Mouse (Mus musculus): ENCODE data around the gene Eef1akmt3. TPM values are rescaled to one million over a fixed set of nuclear protein-coding genes. Genes with fewer than 3 reads are reported as not detected.
"Not testable (repeated sequence)": the region's sequence is repeated elsewhere in the genome, so short reads cannot be mapped to it uniquely, and the experiment has no call there.

Eef1akmt3 gene
- total RNA-seq (2021), result under 1 TPM; 0.15 to 0.47 TPM

DNA sequence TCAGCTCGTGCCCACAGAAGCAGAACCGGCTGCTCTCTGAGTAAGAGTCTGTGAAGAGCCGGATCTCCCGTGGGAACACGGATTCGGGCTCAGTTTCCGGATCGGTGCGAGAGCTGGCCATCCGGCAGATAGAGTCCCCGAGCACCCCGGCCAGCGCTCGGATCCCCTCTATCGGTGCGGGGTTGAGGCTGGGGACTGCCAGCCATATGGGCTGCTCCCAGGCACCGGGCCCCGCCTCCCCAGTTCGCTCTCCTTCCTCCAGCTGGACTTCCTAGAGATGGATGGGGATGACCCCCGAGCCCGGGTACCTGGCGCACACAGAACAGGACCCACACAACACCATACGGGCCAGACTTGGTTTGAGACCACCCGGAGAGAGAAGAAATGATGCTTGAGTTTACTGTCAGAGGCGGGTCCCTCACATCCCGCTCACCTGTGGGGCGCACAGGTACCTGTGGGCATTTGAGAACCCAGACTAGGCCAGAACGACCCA lies at the start of gene Eef1akmt3, which contains the start of gene Mettl1:
Eef1akmt3 (minus strand) TSS at position 240 of the 493 bp plus-strand sequence.
Mettl1 (plus strand) TSS at position 141 of the 493 bp plus-strand sequence.
- peak in 1 of 2 experiments; percentile 30 for DNase-seq (ENCODE audit: extremely low spot score in 1 of 2, low spot score in 1 of 2)

DNA sequence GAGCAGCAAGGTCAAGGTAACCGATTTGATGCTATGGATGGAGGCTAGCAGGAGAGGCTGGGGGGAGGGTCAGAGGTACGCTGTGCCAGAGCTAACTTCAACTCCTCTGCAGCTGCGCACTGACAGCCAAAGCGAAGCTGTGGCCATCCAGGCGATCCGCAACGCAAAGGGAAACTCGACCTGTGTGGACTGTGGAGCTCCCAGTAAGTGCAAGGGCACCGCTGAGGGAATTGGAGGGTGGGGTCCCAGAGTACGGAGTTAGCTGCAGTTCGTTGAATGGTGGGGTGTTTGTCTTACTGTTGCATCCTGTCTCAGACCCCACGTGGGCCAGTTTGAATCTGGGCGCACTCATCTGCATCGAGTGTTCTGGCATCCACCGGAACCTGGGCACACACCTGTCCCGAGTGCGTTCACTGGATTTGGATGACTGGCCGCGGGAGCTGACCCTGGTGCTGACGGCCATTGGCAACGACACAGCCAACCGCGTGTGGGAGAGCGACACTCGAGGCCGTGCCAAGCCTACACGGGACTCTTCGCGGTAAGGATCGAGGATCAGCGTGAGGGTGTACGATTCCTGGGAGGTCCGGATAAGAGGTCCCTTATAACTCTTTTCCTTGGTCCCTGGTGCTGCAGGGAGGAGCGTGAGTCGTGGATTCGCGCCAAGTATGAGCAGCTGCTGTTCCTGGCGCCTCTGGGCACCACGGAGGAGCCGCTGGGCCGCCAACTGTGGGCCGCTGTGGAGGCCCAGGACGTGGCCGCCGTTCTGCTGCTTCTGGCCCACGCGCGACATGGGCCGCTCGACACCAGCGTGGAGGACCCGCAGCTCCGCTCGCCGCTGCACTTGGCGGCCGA lies 49.5 kb upstream of the Eef1akmt3 start:
- peak in 1 of 2 experiments; percentile 52 for DNase-seq (ENCODE audit: extremely low spot score in 1 of 2, low spot score in 1 of 2)

DNA sequence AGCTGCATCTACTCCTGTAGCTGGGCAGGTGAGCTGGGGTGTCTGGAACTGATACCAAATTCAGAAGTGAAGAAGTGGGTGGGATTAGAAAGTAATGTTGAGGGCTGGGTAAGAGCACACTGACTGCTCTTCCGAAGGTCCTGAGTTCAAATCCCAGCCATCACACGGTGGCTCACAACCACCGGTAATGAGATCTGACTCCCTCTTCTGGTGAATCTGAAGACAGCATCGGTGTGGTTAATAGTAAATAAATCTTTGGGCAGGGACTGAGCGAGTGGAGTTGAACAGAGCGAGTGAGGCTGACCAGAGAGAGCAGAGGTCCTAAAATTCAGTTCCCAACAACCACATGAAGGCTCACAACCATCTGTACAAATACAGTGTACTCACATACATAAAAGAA lies 44.3 kb upstream of the Eef1akmt3 start:
- no peak for DNase-seq (ENCODE audit: extremely low spot score in 1 of 2, low spot score in 1 of 2)

DNA sequence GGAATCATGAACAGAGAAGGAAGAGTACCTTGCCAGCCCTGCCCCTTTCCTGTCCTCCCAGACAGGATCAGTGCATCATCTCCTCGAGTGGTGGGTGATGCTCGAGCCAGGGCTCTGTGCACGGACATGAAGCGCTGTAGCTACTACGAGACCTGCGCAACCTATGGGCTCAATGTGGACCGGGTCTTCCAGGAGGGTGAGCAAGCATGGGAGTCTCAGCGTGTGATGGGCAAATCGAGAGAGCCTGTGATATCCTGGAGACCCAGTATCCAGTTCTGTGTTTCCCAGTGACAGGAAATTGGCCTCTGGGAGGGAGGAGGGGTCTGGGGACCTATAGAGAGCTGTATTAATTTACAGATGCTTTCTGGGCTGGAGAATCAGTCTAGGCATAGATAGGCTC lies 43.7 kb upstream of the Eef1akmt3 start:
- no peak for DNase-seq (ENCODE audit: extremely low spot score in 1 of 2, low spot score in 1 of 2)

DNA sequence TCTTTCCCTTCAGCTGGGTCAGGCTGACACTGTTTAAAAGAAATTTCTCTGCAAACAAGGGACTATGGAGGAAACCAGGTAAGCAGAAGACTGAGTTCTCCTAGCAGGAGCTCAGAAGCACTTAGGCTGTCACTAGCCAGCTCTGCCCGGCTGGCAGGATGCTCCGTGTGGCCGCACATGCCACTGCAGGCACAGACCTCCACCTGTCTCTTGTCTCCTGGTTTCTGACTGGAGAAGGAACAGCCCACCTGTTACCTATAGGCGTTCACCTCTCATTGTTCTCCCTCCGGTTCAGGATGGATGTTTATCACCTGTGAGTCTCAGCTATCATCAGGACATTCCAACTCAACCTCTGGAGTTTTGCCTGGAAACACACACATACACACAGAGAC lies 42.6 kb upstream of the Eef1akmt3 start:
- DNase-seq (ENCODE audit: extremely low spot score in 1 of 2, low spot score in 1 of 2), result no peak

GRCm38 (mm10) chr10:127083292-127083914 lies 42.1 kb upstream of the Eef1akmt3 start:
- no peak for DNase-seq (ENCODE audit: extremely low spot score in 1 of 2, low spot score in 1 of 2)

- no peak for DNase-seq (ENCODE audit: extremely low spot score in 1 of 2, low spot score in 1 of 2)
These were observed 40.8 kb upstream of the Eef1akmt3 start for GRCm38 (mm10) chr10:127081996-127082620.

DNA sequence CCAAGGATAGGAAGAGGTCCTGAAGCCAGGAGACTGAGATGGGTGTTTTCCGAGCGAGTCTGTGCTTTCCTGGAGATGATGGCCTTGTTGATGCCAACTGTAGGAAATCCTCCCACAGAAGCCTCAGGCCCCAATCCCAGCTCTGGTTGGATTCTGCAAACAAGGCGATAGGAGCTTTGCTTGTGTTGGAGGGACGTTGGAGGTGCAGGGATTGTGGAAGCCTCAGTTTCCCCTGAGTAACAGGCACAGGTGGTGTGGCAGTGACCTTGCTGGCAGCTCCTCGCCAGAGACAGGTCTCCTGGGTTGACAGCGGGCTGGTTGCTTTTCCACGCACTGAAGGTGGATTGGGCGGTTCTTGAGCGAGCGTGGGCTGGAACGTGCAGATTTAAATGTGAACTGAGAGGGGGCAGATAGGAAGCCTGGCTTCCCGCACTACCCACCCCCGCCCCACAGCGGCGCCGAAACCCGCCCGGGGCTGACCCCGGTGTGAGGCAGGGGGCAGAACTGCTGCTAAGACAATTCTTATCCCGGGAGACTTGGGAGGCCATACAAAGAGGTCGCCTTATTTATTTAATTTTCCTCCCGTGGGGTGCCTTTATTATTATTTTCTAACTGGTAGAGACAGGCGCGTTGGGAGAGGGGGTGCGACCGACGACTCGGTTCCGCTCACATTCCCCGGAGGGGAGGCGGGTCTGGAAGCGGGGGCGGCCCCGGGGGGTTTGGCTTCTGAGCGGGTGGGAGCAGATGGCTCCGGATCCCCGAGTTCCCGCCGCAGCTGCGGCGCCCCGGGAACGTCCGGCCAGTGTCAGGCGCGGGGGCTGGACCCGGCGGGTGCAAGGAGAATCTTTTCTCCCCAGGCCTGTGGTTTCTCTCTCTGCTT lies 39.8 kb upstream of the Eef1akmt3 start:
- DNase-seq (ENCODE audit: extremely low spot score in 1 of 2, low spot score in 1 of 2), result peak; percentile 55 to 57

DNA sequence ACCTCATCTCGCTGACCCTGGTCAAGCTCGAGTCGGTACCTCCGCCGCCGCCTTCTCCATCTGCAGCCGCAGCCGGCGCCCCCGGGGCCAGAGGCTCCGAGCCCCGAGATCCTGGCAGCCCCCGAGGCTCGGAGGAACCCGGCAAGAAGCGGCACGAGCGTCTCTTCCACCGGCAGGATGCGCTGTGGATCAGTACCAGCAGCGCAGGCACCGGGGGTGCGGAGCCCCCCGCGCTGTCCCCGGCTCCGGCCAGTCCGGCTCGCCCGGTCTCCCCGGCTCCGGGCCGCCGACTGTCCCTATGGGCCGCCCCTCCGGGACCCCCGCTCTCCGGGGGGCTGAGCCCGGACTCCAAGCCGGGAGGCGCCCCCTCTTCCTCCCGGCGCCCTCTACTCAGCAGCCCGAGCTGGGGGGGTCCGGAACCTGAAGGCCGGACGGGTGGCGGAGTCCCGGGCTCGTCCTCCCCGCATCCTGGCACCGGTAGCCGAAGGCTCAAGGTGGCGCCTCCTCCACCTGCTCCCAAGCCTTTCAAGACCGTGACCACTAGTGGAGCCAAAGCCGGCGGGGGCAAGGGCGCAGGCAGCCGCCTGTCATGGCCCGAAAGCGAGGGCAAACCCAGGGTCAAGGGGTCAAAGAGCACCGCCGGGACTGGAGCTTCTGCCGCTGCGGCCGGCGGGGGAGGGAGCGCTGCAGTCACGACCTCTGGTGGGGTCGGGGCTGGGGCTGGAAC lies 38.5 kb upstream of the Eef1akmt3 start:
- DNase-seq (ENCODE audit: extremely low spot score in 1 of 2, low spot score in 1 of 2), result peak; percentile 44 to 45

DNA sequence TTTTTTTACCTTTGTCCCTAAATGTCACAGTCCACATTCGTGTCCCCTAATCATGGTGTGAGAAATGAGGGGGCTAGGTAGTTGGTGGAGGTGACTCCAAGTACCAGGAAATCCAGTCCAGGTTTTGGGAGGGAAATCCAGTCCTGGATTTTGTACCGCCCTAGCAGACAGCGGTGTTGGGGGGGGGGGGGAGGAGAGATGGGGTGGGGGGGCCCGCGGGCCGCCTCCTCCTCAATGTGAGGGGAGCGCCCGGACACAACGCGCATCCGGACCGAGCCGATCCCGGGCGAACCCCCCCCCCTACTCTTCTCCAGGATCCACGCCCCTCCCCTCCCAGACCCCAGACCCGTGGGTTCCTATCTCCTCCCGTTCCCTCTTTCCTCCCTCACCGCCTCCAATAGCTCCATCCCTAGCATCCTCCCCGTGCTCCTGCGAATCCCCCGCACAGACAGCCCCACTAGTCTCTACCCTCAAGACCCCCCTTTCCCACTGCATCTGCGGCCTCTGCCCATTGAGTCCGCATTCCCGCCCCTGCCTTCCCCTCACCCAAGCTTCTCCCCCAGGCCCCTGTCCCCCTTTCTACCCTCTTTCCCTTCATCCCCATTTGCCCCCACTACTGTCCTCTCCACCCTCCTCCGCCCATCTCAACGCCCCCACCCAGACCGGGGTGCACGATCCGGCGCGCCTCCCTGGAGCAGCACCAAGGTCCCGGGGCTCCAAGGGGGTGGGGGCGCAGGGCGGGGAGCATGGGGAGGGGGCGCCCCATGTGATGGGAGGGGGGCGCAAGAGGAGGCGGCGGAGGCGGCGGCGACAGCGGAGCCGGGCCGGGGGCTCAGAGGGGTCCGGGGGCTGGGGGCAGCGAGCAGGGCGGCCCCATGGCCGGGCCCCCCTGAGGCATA lies 37.6 kb upstream of the Eef1akmt3 start:
- DNase-seq (ENCODE audit: extremely low spot score in 1 of 2, low spot score in 1 of 2), result peak; percentile 51 to 81

GRCm38 (mm10) chr10:127078001-127078676 lies 36.8 kb upstream of the Eef1akmt3 start:
- DNase-seq (ENCODE audit: extremely low spot score in 1 of 2, low spot score in 1 of 2), result no peak

DNA sequence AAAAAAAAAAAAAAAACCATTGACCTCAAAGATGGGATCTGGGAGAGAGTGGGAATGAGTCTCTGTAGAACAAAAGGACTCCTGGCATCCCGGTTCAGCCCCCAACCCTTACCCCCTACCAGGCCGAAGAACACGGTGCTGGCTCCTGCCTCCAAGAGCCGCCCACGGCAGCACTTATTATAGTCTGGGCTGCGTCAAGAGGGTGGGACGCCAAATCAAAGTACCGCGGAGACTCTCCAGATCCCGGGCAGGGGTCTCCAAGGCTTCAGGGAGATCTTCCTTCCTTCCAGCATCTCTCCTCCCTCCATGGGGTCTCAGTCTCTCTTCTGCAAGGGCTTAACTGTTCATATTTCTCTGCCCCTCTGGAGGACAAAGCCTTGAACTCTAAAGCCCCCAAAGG lies 36.2 kb upstream of the Eef1akmt3 start:
- no peak for DNase-seq (ENCODE audit: extremely low spot score in 1 of 2, low spot score in 1 of 2)

GRCm38 (mm10) chr10:127076082-127076481 lies 34.8 kb upstream of the Eef1akmt3 start:
- DNase-seq (ENCODE audit: extremely low spot score in 1 of 2, low spot score in 1 of 2), result no peak

DNA sequence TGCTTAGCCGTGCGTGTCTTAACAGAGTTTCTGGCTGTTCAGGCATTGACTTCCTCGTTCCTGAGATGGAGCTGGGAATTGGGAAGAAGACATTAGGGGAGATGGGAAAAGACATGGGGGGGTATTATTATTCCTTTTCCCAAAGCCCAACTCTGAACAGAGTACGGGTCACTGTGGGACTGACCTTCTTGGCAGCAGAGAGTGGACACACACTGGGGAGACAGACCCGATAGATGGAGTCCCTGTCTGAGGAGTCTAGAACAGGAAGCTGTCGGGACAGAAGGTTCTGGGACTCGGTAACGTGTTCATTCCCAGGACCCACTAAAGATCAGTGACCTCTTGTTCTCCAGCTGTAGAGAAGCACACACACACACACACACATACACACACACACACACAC lies 34.3 kb upstream of the Eef1akmt3 start:
- DNase-seq (ENCODE audit: extremely low spot score in 1 of 2, low spot score in 1 of 2), result no peak

DNA sequence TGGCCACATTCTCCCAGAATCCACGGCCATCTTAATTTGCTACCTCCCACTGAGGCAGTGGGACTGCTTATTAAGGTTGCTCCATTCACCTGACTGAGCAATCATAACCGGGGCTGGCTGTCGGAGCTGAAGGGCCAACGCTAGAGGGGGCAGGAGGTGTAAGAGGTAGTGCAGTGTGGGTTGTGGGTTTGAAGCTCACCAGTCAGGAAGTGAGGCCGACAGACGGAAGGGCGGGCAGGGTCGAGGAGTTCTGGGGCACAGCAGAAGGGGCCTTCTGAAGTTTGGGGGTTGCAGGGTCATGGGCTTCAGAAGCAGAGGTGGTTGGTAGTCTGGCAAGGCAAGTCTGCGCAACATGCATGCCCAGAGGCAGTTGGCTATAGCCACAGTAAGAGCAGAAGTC lies 33.8 kb upstream of the Eef1akmt3 start, which contains the start of gene Agap2:
Agap2 (plus strand) TSS at position 205 of the 400 bp plus-strand sequence.
- DNase-seq (ENCODE audit: extremely low spot score in 1 of 2, low spot score in 1 of 2), result no peak

DNA sequence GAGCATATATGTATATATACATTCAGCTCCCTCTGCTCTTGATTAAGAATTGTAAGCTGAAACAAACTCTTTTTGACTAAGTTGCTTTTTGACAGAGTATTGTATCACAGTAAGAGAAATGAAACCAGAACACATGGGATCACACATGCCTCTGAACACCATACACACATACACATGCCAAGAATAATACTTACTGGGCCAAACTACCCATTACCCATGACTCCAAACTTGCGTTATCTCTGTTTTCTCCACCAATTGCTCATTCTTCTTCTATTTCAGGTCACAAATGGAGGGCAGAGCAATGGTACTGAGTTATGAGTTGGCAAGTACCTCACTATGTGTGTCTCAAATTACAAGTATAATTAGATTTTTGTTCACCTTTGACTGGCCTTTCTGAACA lies 32.7 kb upstream of the Eef1akmt3 start:
- DNase-seq (ENCODE audit: extremely low spot score in 1 of 2, low spot score in 1 of 2), result no peak

DNA sequence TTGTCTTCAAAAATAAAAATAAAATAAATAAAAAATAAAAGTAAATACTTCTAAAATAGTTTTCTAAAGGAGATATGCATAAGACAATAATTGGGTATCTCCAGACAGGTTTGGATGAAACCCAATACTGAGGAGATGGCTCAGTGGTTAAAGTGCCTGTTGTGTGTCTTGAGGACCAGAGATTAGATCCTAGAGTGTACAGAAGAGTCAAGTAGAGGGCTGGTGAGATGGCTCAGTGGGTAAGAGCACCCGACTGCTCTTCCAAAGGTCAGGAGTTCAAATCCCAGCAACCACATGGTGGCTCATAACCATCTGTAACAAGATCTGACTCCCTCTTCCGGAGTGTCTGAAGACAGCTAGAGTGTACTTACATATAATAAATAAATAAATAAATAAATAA lies 31.7 kb upstream of the Eef1akmt3 start:
- DNase-seq (ENCODE audit: extremely low spot score in 1 of 2, low spot score in 1 of 2), result not testable (repeated sequence)

- not testable (repeated sequence) for DNase-seq (ENCODE audit: extremely low spot score in 1 of 2, low spot score in 1 of 2)
These were observed 31.0 kb upstream of the Eef1akmt3 start for GRCm38 (mm10) chr10:127072270-127072669.
